Mouse (Mus musculus) liver, embryonic 18 days (tissue): ENCODE data around the gene Focad. TPM values are rescaled to one million over a fixed set of nuclear protein-coding genes. Genes with fewer than 3 reads are reported as not detected.

ENCODE experiments used
- polyA plus RNA-seq: library from polyadenylated mRNA; depleted of rRNA; stranded (reverse); fragments of >200 nt; gene quantifications from 2 replicates; pipeline ENCODE4 v1.2.3, GENCODE M21; 2012; rRNA removed

Gene Focad
- 5.0 and 5.5 TPM in 2 replicates for polyA plus RNA-seq

DNA sequence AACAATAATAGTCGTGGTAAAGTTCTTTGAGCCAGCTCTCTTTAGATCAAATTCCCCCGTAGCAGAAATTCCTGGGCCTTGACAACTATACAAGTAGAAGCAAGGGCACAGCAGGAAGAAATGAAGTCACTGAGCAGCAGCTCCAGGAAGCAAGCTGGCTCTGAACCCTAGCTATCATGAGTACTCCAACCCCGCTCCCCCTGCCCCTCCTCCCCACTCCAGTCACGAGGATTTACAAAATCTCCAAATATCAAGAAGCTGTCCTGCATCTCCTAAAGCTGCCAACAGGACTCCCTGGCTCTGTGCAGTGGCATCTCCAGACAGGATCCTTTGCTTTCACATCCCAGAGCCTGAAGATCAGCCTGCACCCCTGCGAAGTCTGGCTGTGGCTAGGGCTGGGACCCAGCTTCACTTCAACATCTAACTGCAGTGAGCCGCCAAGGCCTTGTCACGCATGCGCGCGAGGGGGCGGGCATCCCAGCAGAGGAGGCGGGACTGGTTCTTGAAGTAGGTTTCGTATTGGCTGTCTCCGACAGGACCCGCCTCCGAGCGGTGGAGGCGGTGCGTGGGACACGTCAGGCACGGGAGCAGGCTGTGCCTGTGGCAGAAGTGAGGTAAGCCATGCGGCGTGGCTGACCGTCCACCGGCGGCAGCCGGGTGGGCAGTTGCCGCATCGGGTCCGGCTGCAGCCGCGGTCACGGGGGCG, at the start of gene Focad:
Focad (plus strand) TSS at position 568 of the 706 bp plus-strand sequence.

DNA sequence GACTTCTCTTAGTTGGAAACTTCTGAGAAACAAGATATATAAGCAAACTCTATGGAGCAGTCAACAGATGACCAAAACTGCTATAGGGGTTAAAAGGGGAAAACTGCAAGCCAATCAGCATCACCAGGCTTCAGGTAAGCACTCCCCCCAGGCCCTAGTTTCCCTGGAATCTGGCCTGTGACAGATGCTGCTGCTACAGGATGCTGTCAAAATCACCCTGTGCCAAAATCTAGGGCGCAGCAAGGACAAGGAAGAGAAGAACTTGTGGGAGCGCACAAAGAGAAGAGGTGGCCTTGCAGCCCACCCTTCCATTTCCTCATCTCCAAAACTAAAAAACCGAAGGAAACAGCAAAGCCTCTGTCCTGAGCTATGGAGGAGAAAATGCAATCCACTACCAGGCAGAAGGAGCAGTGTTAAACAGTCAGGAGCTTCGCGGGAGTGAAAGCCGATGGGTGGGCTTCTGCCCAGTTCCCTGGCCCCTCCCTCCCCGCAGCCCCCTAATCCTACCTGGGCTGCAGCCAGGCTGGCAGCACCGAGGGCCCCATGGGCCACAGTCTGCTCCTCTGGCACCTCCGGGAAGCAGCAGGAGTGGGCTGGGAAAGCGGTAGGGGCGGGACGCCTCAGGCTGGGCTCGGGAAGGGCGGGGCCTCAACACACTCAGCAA, 344.0 kb downstream of the Focad start, which contains the start of gene Hacd4:
Hacd4 (minus strand) TSS at position 603 of the 664 bp plus-strand sequence.

Other genes starting within 250 kb of the Focad start
- gene Mllt3, start 61.3 kb upstream of the Focad start, polyA plus RNA-seq: 21.4 and 24.7 TPM in 2 replicates